ENCODE assay signal across 7 mouse cellular contexts in genomic region chr4:137941871-137942781, GRCm38 (mm10). TPM values are rescaled to one million over a fixed set of nuclear protein-coding genes. Genes with fewer than 3 reads are reported as not detected.
A peak's percentile ranks its signal among the peaks of the same experiment; 100 is the strongest.
DNase-seq lines count a peak whose midpoint lies in the region; TF ChIP-seq lines count a peak whose summit lies in the region.

No protein-coding gene starts in this region.

- dilution Hi-C loops in CH12.LX (cut with MboI; ENCODE audit: extremely low pct_ligation_motif_present, extremely low pct_unique_long_range_greater_than_20kb, low sequenced_read_pairs): no loop called here

- H3K4me2 ChIP-seq in CH12.LX (ENCODE audit: insufficient read depth, low read depth, poor library complexity, severe bottlenecking): no peak overlapping the region

- no peak overlapping the region for H3K4me3 ChIP-seq in CH12.LX (replicated peaks in 1 of 3; ENCODE audit: low read depth in 2 of 3, low read length in 2 of 3, poor library complexity in 1 of 3)
- H3K4me3 ChIP-seq in cortical plate, adult 2 months (ENCODE audit: insufficient read depth, low read length): no peak overlapping the region

- H3K27ac ChIP-seq in CH12.LX (ENCODE audit: insufficient read depth, low read depth): no peak overlapping the region
- peak overlapping the region; percentile 79 for H3K27ac ChIP-seq in cortical plate, adult 2 months (ENCODE audit: insufficient read depth, low read length)

- intact Hi-C loops in heart, postnatal 25 days (cut with DNase I): no loop called here

- TF ChIP-seq POLR2A in CH12.LX (IDR thresholded peaks at IDR 0.05; ENCODE audit: low read depth, low read length): no peak
- TF ChIP-seq POLR2A in cortical plate, adult 2 months (IDR thresholded peaks at IDR 0.05; ENCODE audit: extremely low read depth, insufficient read depth, low read length): no peak

- TF ChIP-seq RAD21 in CH12.LX (IDR thresholded peaks at IDR 0.05; ENCODE audit: low read depth, low read length): no peak

- H3K79me2 ChIP-seq in CH12.LX (replicated peaks; ENCODE audit: control insufficient read depth, extremely low read depth, insufficient read depth, poor library complexity, severe bottlenecking): no peaks in the 10 kb centered on the region

- H3K9me3 ChIP-seq in CH12.LX (replicated peaks; ENCODE audit: low read length): no peaks in the 10 kb centered on the region

- in situ Hi-C loops in CH12.LX (cut with MboI; ENCODE audit: low pct_ligation_motif_present, low pct_unique_long_range_greater_than_20kb, low sequenced_read_pairs): no loop called here

- no peak overlapping the region for H3K9ac ChIP-seq in CH12.LX (ENCODE audit: insufficient read depth, low read depth)

- DNase-seq in CH12.LX (ENCODE audit: extremely low read depth) (peak; percentile 29), MN1 (ENCODE audit: low spot score) (peak; percentile 80)
- DNase-seq in heart, postnatal 25 days (ENCODE audit: low spot score): peak; percentile 65
- DNase-seq in lung, postnatal 36 days: peak; percentile 86
- no peak for DNase-seq in thymus, postnatal 25 days
- no peak for DNase-seq in ovary, postnatal 36 days (ENCODE audit: low spot score)

- H3K36me3 ChIP-seq in CH12.LX (replicated peaks in 1 of 2; ENCODE audit: control insufficient read depth in 1 of 2, insufficient read depth in 1 of 2, low read length in 1 of 2): no peaks in the 10 kb centered on the region

- TF ChIP-seq CTCF in CH12.LX (conservative IDR thresholded peaks at IDR 0.05 in 1 of 2, IDR thresholded peaks at IDR 0.05 in 1 of 2; ENCODE audit: low read depth in 2 of 2, low read length in 2 of 2): no peak
- no peak for TF ChIP-seq CTCF in cortical plate, adult 2 months (IDR thresholded peaks at IDR 0.05; ENCODE audit: extremely low read depth, insufficient read depth, low read length)

- peaks cover 75% of the 10 kb centered on the region for H3K27me3 ChIP-seq in CH12.LX (replicated peaks)

- H3K4me1 ChIP-seq in CH12.LX (ENCODE audit: control insufficient read depth in 1 of 2, insufficient read depth in 2 of 2): peaks cover 0 to 10% of the 10 kb centered on the region in 2 experiments; a peak in 2 of 4 replicates
- peaks cover 10% of the 10 kb centered on the region for H3K4me1 ChIP-seq in cortical plate, adult 2 months (ENCODE audit: control insufficient read depth, insufficient read depth, low read length)

- TF ChIP-seq EP300 in CH12.LX (IDR thresholded peaks at IDR 0.05; ENCODE audit: low read length): no peak

TF ChIP-seq in CH12.LX, 34 proteins besides CTCF, POLR2A, EP300 and RAD21:
- TF ChIP-seq TBP (conservative IDR thresholded peaks at IDR 0.05; ENCODE audit: low read depth, low read length) (no peak), ZMIZ1 (IDR thresholded peaks at IDR 0.05; ENCODE audit: low read depth, low read length) (no peak), CHD2 (IDR thresholded peaks at IDR 0.05; ENCODE audit: low read length) (no peak), CHD1 (IDR thresholded peaks at IDR 0.05; ENCODE audit: low read depth, low read length) (no peak), ZC3H11A (IDR thresholded peaks at IDR 0.05; ENCODE audit: low read depth, low read length) (no peak), KAT2A (IDR thresholded peaks at IDR 0.05; ENCODE audit: insufficient replicate concordance, low read length) (no peak), MEF2A (IDR thresholded peaks at IDR 0.05; ENCODE audit: borderline replicate concordance, low read depth, low read length) (no peak), TCF12 (IDR thresholded peaks at IDR 0.05; ENCODE audit: low read depth, low read length) (no peak), NELFE (IDR thresholded peaks at IDR 0.05; ENCODE audit: low read depth, low read length) (no peak), JUN (IDR thresholded peaks at IDR 0.05; ENCODE audit: insufficient read depth, low read depth, low read length) (no peak), USF2 (conservative IDR thresholded peaks at IDR 0.05; ENCODE audit: low read depth, low read length) (no peak), NRF1 (IDR thresholded peaks at IDR 0.05; ENCODE audit: low read depth, low read length) (no peak), SIN3A (IDR thresholded peaks at IDR 0.05; ENCODE audit: low read length) (no peak), MXI1 (IDR thresholded peaks at IDR 0.05; ENCODE audit: low read depth, low read length) (no peak), POLR2AphosphoS2 (IDR thresholded peaks at IDR 0.05; ENCODE audit: low read depth, low read length) (no peak), ZKSCAN1 (IDR thresholded peaks at IDR 0.05; ENCODE audit: borderline replicate concordance, low read depth, low read length) (no peak), JUND (conservative IDR thresholded peaks at IDR 0.05; ENCODE audit: low read depth, low read length) (no peak), MAFK (IDR thresholded peaks at IDR 0.05; ENCODE audit: insufficient replicate concordance, low read length) (no peak)

RNA-seq across cellular contexts. Expression of gene Eif4g3, which starts 50.7 kb away (rescaled TPM):
- 22.3 and 24.0 TPM in 2 replicates for total RNA-seq in CH12.LX (2012; rRNA removed)
- 10.8 and 11.9 TPM in 2 replicates for total RNA-seq in CH12.LX (2014; rRNA removed)
- 44.2 and 47.2 TPM in 2 replicates for polyA plus RNA-seq in CH12.LX (2012; ENCODE audit: insufficient read length, low read depth)
- 148 and 164 TPM in 2 replicates for polyA plus RNA-seq in cortical plate, adult 2 months (2012; rRNA removed)
- 10 to 100 TPM; 44.1 to 48.1 TPM for total RNA-seq in heart, postnatal 25 days (2021)

Comparison
In these comparisons a context has a peak if more than half of its experiments do, and no peak if none do; other contexts are left out.
1. DNase-seq: peak in CH12.LX (single experiment), MN1 (single experiment), heart, postnatal 25 days (single experiment) and lung, postnatal 36 days (single experiment); none in thymus, postnatal 25 days (single experiment) and ovary, postnatal 36 days (single experiment).